Mouse (Mus musculus) activated CD4-positive, CD25-positive, alpha-beta regulatory T cell, adult 4 months (primary cell): ENCODE data around the gene Ddc. TPM values are rescaled to one million over a fixed set of nuclear protein-coding genes. Genes with fewer than 3 reads are reported as not detected.

Experiments used
- ATAC-seq: one replicate; pipeline ENCODE4 v1.8.0; 2017
- polyA plus RNA-seq, 2 experiments: library from polyadenylated mRNA; unstranded; fragments of 100-300 nt; shearing (Covaris generic); gene quantifications; one replicate each; pipeline ENCODE4 v1.2.1; 2017

Ddc gene
- polyA plus RNA-seq, 2 experiments from 2014 or later, result 1.9 to 2.4 TPM

DNA sequence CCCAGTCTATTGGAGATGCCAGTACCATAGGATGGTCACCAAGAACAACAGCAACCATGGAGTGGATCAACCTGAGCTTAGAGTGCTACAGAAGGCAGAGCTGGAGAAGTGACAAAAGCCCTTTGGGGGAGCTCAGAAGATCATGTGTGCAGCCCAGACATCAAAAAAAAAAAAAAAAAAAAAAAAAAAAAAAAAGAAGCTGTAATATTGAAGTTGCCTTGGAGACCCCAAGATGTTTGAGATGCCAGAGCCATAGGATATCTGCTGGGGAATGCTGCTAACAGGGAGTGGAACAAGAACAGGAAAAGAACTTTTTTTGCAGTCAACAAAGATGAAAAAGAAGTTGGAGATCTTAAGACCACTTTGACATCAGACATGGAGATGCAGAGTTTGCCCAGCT is 7.6 kb upstream of the Ddc start:
- ATAC-seq, result no peak

DNA sequence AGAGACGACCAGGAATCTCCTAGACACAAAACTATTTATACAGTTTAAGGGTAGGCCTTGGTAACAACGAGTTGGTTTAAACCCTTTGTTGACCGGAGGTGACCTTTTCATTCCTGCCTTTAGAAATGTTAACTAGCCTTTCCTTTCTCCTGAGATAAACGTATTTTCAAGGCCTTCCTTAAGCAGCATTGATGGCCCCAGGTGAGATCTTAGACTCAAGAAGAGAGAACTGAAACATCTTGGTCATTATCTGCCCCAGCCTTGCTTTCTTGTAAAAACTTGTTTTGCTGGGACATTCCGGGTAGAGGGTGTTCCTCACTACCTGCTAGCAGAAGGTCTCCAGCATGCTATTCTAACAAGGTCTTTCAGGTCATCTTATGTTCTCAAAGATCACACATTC is 7.1 kb upstream of the Ddc start:
- no peak for ATAC-seq

DNA sequence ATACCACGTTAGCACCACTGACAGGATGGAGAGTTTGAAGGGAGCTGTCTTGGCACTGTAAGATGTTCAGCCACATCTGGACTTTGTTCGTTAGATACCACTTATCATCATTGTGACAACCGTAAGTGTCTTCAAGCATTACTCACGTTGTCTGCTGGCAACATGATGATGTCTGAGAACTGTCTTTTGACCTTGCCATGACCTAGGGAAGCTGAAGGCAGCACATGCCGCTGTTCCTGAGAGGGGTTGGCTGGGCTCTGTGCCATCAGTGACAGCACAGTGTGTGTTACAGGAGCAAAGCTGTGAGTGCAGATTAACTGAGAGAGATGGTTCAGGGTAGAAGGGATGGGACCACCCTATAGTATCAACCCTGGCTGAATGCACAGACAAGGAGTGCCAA is 3.6 kb upstream of the Ddc start:
- ATAC-seq, result no peak

DNA sequence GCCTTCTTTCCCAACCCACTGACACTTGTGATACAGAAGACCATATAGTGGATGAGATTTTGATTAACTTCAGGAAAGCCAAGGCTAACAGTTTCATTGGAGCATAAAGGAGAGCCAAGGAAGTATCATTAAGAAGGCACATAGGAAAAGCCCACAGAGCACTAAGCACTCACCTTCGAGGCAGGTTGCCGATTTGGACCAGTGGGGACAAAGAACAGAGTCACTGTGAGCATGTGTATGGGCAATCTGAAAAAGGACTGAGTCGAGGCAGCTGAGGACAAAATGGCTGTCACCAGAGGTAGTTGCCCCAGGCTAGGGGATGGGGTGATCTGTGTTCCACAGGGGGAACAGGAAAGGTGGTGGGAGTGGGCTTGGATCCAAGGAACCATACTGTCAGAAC is 552 bp upstream of the Ddc start:
- ATAC-seq, result no peak

DNA sequence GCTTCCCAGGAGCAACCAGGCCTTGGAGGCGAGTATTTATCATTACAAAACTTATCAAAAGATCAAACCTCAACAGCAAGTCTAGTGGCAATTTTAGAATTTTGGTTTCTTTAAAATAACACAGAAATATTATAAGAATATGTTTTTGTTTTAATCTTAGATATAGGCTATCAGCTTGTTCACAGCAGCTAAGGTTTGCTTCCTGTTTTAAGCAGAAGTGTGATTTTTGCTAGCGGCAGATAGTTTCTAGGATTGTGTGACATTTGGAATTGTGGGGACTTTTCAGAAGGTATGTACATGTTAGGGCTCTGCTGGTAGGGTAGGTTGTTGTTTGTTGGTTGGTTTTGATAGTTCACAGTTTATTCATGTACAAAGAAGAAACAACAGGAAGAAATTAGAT is 2.5 kb downstream of the Ddc start:
- no peak for ATAC-seq

DNA sequence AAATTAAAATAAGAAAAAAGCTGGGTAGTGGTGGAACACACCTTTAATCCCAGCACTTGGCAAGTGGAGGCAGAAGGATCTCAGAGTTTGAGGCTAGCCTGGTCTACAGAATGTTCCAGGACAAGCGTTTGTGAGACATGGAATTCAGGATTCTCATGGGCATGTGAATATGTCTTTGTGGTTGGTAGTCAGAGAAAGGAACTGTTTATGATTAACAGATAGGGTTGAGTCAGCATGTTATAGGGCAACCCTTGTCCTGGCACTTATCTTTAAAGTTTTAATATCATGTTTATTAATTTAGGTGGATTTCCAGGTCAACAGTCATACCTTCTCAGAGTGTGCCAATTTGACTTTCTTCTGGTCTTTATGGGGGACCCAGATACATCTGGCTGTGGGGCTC is 4.2 kb downstream of the Ddc start:
- no peak for ATAC-seq

DNA sequence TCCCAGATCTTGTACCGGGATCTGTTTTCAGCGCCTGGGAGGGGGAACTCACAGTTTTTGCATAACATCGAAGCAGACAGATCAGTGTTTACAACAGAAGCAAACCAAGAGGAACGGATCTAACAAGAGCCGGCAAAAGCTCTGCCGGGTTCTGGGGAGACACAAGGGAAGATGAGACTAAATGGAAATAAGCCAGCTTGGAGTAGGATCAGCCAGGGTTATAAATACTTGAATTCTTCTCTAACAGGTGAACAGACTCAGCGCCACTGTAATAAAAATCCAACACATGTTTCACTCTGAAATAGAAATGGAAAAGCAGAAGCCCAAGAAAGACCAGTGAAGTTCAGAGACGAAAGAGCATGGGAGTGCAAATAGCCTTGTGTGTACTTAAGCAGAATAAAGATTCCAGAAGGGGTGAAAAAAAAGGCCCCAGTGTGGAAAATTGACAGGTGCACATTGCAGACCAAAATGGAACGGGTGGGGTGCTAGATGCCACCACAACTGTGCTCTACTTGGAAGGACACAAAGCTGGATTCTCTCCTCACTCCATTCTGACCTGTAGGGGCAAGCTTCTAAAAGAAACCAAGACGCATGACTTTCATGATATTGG is 4.8 kb downstream of the Ddc start:
- ATAC-seq, result no peak

DNA sequence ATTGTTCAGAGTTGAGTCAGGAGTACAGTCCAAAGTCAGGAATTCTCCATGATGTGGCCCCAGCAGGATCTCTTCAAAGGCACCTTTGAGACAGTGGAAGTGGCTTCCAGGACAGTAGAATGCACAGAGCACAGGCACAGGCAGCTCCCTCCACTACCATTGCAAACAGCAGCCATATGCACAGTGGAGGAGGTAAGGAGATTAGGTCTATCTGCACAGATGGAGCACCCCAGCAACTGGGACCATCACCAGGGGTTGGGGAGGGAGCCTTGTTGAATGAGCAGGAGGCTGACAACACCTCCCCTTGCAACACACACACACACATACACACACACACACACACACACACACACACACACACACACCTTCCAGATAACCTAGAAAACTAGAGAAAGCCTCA is 6.1 kb downstream of the Ddc start:
- ATAC-seq, result no peak

DNA sequence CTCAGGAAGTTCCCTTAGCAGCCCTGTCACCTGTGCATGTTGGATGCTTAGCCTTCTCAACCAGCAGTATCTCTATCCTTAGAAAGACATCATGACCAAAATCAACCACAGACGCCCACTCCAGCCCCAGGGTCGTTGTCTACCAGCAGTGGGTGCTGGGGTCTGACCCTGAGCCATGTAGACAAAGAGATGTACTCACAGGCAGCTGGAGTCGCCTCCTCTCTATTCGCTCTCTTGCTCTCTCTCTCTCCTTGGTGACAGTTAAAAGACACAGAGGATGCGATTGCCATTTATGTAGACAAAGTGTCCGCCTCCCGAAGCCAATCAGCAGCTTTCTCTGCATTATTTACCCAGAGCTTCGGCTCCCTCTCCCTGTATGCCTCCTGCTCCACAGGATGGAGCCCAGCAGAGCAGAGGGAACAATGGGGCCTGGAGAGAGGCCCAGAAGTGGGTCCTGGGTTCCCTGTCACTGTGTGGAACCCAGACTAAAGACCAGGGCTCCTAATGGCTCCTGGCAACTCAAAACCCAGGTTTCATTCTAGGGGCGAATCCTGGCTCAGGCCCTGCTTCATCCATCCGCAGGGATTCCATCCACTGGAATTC is 7.7 kb downstream of the Ddc start:
- no peak for ATAC-seq

DNA sequence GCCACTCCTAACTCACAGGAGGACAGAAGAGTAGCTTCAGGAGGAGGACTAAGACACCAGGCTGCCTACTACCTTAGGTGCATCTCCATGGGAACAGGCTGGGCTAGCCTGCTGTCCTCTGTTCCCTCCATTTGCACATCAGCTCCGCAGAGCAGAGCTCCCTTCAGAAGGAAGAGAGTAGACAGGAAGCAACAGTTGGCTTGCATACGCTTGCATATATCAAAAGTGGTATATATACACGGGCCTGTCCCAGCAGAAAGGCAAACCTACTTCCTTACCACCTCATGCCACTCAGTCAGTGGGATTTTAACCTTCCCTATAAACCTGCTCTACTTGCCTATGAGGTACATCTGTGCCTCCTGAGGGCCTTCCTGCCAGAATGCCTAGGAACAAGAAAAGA is 9.2 kb downstream of the Ddc start:
- peak; percentile 80 for ATAC-seq

DNA sequence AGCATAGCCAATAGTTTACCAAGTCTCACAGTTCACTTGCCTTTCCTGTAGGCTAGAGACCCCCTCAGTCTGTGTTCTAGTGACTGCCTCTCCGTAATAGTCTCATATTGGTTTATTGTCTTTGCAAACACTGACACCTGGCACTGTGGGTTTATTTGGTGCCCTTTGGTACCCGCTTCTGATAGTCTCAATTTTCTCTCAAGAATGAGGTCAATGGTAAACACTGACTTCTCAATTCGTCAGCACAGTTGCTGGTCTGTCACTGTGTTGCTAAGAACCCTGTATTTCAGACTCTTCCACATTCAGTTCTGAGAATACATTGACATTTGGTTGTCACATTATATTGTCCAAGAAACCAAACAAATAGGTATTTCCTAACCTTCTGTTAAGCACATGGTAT is 9.9 kb downstream of the Ddc start:
- no peak for ATAC-seq

DNA sequence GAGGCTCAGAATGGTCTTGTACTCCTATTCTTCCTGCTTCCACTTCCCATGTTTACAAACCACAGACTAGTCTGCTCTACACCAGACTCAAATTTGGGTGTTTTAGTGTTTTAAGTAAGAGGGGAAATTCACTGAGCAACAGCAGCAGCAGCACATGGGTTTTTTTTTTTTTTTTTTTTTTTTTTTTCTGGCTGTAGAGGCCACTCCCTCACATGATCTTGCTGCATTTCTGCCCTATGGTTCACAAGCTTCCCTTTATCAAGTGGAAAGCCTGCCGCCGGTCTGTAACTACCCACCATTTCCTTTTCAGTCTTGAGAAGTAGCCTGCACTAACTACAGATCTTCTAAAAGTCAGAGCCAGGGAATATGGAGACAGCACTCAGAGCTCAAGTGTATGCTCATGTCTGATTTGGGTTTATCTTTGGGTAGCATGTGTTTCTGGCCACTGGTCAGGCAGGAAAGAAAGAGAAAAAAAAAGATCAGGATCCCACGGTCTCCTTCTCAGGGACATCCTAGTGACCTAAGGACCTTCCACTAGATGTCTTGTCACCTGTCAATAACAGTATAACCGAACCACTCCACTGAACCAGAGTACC is 11.4 kb downstream of the Ddc start:
- ATAC-seq, result peak; percentile 38

DNA sequence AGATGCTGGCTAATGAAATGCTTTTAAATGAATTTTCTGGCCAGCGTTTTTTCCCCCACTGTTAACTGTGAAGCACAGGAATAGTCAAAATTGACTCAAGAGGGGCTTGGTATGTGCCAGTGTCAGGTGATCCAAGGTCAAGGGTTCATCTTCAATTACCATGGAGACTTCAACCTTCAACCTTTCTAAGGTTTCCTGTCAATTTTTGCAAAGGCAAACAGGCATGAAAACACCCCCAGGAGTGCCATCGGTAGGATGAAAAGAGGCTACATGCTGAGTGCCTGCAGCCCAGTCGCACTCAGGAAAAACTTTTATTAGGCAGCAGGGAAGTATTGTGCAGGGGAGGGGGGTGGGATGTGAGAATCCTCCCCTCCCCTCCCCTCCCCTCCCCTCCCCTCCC is 12.0 kb downstream of the Ddc start:
- no peak for ATAC-seq

DNA sequence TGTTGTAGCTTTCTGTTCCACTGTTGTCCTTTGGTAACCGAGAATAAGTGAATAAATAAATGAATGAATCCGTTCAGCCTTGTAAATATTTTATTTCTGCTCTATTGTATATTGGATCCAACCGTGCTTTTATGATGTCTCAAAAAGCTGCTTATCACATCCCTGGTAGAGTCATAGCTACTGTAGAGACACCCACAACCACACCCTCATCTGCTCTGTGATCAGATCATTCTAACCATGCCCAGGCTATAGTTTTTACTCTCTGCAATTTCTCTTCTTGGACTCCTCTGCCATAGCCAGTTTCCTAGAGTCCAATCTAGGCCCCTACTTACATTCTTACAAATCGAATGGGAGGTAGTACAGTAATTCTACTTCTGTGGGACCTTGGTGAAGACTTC is 12.7 kb downstream of the Ddc start:
- ATAC-seq, result no peak

DNA sequence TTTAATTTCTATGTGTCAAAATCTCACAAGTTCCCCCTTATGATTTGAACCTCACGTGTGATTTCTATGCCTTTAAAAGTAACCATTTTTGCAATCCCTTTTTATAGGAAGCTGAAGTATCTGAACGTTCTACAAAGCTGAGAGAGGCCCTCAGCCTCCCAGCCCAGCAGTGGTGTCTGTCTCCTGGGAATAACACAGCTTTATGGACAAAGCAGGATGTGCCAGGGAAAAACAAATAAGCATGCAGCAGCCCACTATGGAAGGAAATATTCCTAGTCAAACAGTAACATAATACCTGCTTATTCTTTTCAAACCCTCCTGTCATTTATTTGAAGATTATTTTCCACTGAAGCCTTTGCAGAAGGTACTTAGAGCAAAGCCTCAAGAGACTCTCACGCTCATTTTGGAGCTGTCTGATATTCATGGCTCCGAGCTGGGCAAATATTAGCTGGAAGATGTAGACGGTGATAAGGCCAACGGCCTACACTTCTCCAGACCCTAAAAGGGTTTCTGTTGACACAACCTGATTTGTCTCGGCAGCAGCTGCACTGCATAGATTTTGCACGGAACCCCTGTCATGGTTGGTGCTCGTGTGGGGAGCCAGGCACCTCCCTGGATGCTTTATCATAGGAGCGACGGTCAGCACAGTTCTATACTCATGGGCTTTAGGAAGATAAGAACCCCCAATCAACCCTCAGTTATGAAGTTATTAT is 13.3 kb downstream of the Ddc start:
- no peak for ATAC-seq

DNA sequence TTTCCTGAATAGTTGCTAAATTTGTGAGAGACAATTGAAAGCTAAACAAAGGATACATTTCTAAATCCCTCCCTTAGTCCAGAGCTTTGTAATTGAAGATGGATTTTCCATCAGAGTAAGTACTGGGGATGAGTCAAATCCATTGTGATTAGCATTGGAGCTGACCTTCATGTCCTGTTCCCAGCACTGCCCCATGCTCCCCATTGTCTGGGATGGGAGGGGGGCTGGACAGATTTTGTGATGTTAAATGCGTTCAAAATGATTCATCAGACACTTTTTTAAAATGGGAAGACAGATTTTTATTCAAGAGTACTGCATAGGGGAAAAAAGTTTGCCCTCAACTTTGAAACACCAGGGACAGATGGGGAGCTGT is 16.2 kb downstream of the Ddc start:
- ATAC-seq, result no peak

DNA sequence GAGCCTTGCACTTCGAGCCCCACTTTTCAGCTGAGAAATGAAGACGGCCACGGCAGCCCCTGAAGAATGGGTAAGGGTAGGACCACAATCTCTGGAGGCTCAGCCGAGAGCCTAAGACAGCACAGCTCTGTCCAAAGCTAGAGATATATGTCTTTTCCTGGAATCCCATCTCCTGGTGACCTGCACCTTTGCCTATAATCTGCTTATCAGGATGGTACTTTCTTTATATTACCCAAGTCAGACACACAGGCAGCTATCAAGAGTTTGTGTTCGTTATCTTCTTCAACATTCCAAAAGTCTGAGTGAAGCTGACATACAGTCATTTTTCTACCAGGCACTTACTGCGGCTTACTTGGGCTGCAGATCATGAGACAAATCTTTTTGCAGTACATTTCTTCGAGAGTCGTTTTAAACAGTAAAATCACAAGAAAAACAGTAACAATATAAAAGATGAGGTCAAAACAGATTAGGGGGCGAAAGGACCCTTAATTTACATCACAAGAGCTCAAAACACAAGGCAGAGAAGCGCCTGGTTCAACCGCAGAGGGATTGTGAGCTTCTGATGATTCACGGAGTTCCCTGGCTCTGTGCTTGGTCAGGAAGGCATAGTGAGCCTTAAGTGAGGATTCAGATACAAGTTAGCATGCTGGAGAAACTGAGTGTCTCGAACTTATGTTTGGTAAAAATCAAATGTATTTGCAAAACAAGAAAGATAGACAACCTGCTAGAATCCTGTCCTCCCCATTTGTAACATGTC is 16.7 kb downstream of the Ddc start:
- no peak for ATAC-seq

DNA sequence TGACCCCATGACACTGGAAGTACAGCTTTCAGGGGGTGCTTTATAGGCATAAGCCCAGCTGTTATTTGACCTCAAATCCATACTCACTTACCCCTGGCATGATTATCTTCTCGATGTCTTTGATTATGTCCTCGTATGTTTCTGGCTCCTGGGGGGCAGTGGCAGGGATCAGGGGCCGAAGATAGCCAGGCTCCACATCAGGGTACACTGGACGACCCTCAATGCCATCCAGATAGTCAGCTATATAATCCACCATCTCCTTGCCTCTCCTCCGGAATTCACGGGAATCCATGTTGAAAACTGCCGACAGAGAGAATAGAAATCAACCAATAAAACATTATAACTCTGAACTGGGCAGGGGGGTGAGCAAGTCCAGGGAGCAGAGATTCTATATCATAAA is 17.6 kb downstream of the Ddc start:
- no peak for ATAC-seq

DNA sequence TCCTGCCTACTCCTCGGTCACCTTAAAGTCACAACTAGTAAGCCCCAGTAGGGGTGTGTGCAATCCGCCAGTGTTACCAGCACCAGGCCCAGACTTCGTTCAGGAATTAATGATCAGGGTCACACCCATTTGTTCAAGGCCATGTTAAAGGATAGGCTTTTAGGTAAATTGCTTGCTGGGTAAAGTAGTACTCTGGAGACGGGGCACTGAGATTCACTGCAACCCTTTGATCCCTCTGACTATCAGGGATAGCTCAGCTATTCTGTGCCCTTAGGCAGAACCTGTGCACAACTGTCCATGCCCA is 18.3 kb downstream of the Ddc start:
- no peak for ATAC-seq

DNA sequence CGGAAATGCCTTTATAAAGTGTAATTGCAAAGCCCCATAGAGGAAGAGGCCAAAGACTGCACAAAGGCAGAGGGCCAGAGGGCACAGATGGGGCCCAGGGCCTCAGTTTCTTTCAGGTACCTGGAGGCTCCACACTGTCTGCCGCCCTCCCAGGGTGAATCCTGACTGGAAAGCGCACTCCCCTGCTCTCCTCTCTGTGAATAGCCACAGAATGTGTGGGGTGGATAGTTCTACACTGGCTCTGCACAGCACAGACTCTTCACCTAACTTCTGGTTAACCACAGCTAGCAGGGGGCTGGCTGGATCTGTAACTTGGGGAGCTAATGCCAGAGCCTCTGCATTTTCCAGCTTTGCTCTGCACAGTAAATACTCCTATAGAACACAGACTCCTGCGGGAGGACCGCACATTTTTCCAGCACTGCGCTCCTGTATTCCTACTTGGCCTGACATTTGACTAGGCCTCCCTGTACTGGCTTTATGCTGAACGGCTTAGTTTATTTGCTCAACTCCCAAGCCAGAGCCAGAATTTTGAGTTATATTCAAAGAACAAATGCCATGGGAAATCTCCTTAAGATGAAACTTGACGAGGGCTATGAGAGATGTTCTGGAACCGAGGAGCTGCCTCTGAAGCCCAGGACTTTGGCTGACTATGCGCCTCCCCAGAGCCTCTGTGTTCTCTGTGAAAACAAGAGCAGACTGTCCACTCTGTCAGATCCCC is 18.8 kb downstream of the Ddc start:
- peak; percentile 21 for ATAC-seq

DNA sequence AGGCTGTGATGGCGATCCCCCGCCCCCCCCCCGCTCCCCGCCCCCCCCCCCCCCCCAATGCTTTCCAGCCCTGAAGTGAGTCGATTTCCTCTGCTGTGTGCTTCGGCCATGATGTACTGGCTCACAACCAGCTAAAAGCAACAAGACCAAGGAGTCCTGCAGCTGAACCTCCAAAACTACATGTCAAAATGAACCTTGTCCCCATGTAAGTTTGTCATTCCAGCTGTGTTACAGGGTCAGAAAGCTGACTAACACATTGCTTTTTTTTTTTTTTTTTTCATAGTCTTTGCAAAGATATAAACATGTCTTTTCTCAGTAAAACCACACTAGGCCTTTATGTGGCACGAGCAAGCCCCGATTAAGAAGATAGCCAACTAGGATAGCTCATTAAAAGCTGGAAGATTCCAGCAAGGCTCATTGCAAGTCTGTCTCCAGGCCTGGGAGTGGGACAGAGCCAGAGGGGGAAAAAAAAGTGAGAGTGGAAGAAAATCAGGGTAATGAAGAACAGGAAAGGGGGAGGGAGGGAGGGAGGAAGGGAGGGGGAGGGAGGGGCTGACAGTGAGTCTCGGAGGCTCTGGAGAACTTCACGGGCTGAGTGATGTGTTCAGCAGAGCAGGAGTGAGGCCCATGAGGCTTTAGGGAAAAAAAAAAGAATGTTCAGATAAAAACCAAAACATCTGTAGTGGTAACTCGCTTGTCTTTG is 19.5 kb downstream of the Ddc start:
- peak; percentile 66 for ATAC-seq

DNA sequence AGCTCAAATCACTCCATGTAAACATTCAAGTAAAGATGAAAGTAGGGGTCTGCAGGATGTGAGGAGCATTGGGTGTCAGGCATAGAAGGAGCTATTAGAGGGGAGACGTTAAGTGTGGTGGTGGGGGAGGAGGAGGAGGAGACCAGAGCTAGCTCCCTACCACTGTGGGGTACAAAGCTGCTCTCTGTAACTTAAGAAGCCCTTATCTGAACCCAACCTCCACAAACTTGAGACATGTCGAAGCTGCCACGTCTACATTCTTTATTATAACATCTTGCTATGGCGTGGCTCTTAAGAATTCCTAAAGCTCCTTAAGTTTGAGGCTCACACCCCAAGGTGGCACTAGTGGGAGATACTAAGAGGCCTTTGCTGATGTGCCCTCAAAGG is 20.1 kb downstream of the Ddc start:
- no peak for ATAC-seq
